Comparison of ENCODE assay signal across 22 mouse cellular contexts in the genomic region with DNA sequence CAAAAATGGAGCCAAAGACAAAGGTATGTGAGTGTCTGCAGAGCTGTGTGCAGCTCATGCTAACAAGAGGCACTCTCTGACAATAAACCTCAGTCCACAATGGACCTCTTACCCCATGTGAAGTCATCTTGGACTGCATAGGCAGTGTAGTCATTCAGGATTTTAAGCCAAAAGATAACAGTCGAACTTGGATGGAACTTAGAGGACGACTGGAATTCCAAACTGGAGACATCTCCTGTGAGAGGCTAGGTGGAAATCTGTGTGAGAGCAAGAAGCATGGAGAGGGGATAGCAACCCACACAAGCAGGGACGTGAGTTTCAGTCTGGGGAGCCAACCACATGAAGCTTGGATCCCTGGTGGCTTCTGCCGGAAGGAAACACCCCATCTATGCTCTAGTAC.
"Had no signal": no experiment of that assay in that cellular context is flagged by ENCODE, and none has a peak within 500 bp of the region (broad histone marks: within the 10 kb centered on the region; RNA-seq: fewer than 3 reads in every experiment).

No protein-coding gene starts in this region.

- H3K4me1 ChIP-seq: liver, embryonic 12.5 days had no signal

- H3K4me2 ChIP-seq: heart, embryonic 12.5 days; hindbrain, embryonic 13.5 days; hindbrain, embryonic 15.5 days; kidney, embryonic 15.5 days; limb, embryonic 13.5 days; limb, embryonic 15.5 days; liver, embryonic 12.5 days had no signal

- H3K27me3 ChIP-seq: heart, embryonic 12.5 days; hindbrain, embryonic 13.5 days; hindbrain, embryonic 15.5 days; kidney, embryonic 15.5 days; liver, embryonic 12.5 days had no signal

- H3K9me3 ChIP-seq: heart, embryonic 12.5 days; hindbrain, embryonic 13.5 days; hindbrain, embryonic 15.5 days; kidney, embryonic 15.5 days; limb, embryonic 13.5 days; limb, embryonic 15.5 days; liver, embryonic 12.5 days had no signal

- H3K4me3 ChIP-seq: heart, embryonic 12.5 days; hindbrain, embryonic 13.5 days; hindbrain, embryonic 15.5 days; kidney, embryonic 15.5 days; limb, embryonic 13.5 days; limb, embryonic 15.5 days; liver, embryonic 12.5 days had no signal

- H3K36me3 ChIP-seq: heart, embryonic 12.5 days; hindbrain, embryonic 13.5 days; hindbrain, embryonic 15.5 days; kidney, embryonic 15.5 days; limb, embryonic 13.5 days; limb, embryonic 15.5 days had no signal

- DNase-seq: forebrain, postnatal 0 days; gastrocnemius, postnatal 14 days; gastrocnemius, postnatal 36 days; kidney, adult 11 months; kidney, adult 2 months; kidney, adult 9 months; kidney, postnatal 14 days; kidney, postnatal 36 days; layer of hippocampus, adult 9-11 months; layer of hippocampus, postnatal 36 days; left cerebral cortex, postnatal 4 days had no signal

- ATAC-seq: forebrain, postnatal 0 days; hindbrain, postnatal 0 days; intestine, embryonic 16.5 days; liver, embryonic 12.5 days had no signal

- H3K27ac ChIP-seq: hindbrain, embryonic 13.5 days; hindbrain, embryonic 15.5 days; hindbrain, postnatal 0 days; kidney, embryonic 15.5 days; kidney, postnatal 0 days; limb, embryonic 13.5 days; limb, embryonic 15.5 days; liver, embryonic 12.5 days; liver, embryonic 14.5 days had no signal

- H3K9ac ChIP-seq: forebrain, postnatal 0 days; heart, embryonic 12.5 days; hindbrain, embryonic 13.5 days; hindbrain, embryonic 15.5 days; kidney, embryonic 15.5 days; limb, embryonic 13.5 days; limb, embryonic 15.5 days; liver, embryonic 12.5 days; liver, embryonic 14.5 days had no signal
